ENCODE assay signal across 19 mouse cellular contexts in the genomic region with DNA sequence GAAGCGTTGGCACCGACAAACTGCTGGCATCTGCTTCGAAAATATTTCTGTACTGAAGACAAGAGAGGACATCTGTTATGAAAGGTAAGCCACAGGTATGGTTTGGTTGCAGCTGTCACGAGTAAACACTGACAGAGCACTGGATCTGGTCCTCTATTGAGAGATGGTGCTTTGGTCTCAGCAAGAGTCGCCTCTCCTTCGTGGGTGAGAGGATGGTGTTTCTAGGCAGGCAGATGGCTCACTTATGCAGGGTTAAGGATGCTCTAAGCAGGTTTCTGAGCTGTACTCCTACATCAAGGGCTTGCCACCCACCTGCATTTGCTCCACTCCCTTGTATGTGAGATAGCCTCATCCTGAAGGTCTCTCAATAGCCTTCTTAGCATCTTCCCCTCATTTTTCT.
"Had no signal": no experiment of that assay in that cellular context is flagged by ENCODE, and none has a peak within 500 bp of the region (broad histone marks: within the 10 kb centered on the region; RNA-seq: fewer than 3 reads in every experiment).

No protein-coding gene starts in this region.

- H3K9me3 ChIP-seq: midbrain, embryonic 15.5 days had no signal

- H3K9ac ChIP-seq: liver, embryonic 14.5 days; lung, embryonic 14.5 days; midbrain, embryonic 13.5 days; midbrain, embryonic 15.5 days; neural tube, embryonic 13.5 days; neural tube, embryonic 15.5 days had no signal

- H3K4me2 ChIP-seq: lung, embryonic 14.5 days; midbrain, embryonic 11.5 days; midbrain, embryonic 13.5 days; midbrain, embryonic 15.5 days; neural tube, embryonic 13.5 days; neural tube, embryonic 15.5 days had no signal

- DNase-seq: lung, adult 18-20 months; lung, embryonic 14.5 days; lung, postnatal 10 days; lung, postnatal 4 days; retina, postnatal 1 day; right cerebral cortex, adult 18-20 months; right cerebral cortex, postnatal 25 days; right cerebral cortex, postnatal 4 days; spleen, adult 18-20 months; thymus, adult 18-20 months; thymus, postnatal 14 days; thymus, postnatal 36 days had no signal

- ATAC-seq: midbrain, embryonic 13.5 days; midbrain, embryonic 15.5 days had no signal

- H3K4me1 ChIP-seq: midbrain, embryonic 15.5 days; neural tube, embryonic 15.5 days had no signal

- H3K27me3 ChIP-seq: midbrain, embryonic 13.5 days; midbrain, embryonic 15.5 days; neural tube, embryonic 13.5 days; neural tube, embryonic 15.5 days had no signal

- H3K36me3 ChIP-seq: midbrain, embryonic 13.5 days; midbrain, embryonic 15.5 days; neural tube, embryonic 13.5 days; neural tube, embryonic 15.5 days had no signal

- H3K4me3 ChIP-seq: midbrain, embryonic 13.5 days; midbrain, embryonic 15.5 days; myocyte; neural tube, embryonic 13.5 days; neural tube, embryonic 15.5 days had no signal

- H3K27ac ChIP-seq: liver, embryonic 14.5 days; midbrain, embryonic 13.5 days; midbrain, embryonic 15.5 days; neural tube, embryonic 13.5 days; neural tube, embryonic 15.5 days had no signal
